Mouse (Mus musculus): ENCODE data around the gene Phactr1.

GRCm38 (mm10) chr13:42719401-42719800 is 39.0 kb downstream of the Phactr1 start:
- TF ChIP-seq CTCF (IDR thresholded peaks at IDR 0.05; ENCODE audit: borderline replicate concordance, insufficient read depth, low read depth, low read length) (no peak), POLR2A (IDR thresholded peaks at IDR 0.05; ENCODE audit: borderline replicate concordance, insufficient read depth, low read length) (no peak)

Measured in cerebellum, adult 2 months (tissue).